Mouse (Mus musculus) heart, postnatal 0 days (tissue): ENCODE data around the gene Zdhhc5.

Experiments used
- CTCF ChIP-seq: IDR thresholded peaks from 2 replicates; pipeline ENCODE4 v1.5.1; 2016; ENCODE audit warnings: antibody characterized with exemption, control low read depth, low read depth
- EP300 ChIP-seq: IDR thresholded peaks from 2 replicates; pipeline ENCODE4 v1.6.1; 2016; ENCODE audit warnings: antibody characterized with exemption, low read depth

DNA sequence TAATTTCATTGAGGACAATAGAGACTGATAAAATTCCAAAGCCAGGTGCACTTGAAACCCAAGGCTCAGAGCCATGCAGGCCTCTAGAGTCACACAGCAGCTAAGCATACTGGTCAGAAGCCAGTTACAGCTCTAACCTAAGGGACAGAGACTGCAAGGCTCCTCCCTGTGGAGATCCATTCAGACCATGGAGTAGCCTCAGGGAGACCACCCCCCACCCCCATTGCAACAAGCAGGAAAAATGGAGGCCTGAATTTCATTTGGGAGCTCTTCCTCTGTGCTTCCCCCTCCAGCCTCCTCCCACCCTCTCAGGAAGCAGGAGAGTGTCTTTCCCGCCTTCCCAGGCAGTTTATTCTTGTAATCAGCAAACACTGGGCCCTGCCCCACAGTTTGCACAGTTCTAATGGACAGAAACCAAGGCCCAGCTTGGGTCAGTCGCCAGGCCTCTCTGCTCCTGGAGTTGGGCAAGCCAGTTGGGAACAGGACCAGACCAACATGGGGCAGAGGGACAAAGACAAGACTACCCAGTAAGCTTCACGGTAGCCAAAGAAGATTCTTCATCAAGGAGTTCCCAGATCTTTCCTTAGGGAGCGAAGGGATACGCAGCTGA is 27.0 kb upstream of the Zdhhc5 start:
- TF ChIP-seq EP300 (no peak), CTCF (no peak)
